Comparison of ENCODE assay signal across 8 mouse cellular contexts in genomic region chr10:121426458-121427070, GRCm38 (mm10). TPM values are rescaled to one million over a fixed set of nuclear protein-coding genes. Genes with fewer than 3 reads are reported as not detected.
DNase-seq lines count a peak whose midpoint lies in the region; ATAC-seq and TF ChIP-seq lines count a peak whose summit lies in the region.
"Had no signal": no experiment of that assay in that cellular context is flagged by ENCODE, and none has a peak within 500 bp of the region (broad histone marks: within the 10 kb centered on the region; RNA-seq: fewer than 3 reads in every experiment).

No protein-coding gene starts in this region.

- no peak overlapping the region for H3K4me3 ChIP-seq in kidney, postnatal 0 days (replicated peaks; ENCODE audit: low read depth, low read length)
- no peak overlapping the region for H3K4me3 ChIP-seq in stomach, postnatal 0 days (ENCODE audit: low read depth, low read length)
- H3K4me3 ChIP-seq in forebrain, embryonic 10.5 days = no peak overlapping the region

- peak; percentile 51 for ATAC-seq in granulocyte monocyte progenitor cell, adult 5-6 weeks (replicated peaks; ENCODE audit: poor library complexity, severe bottlenecking)
- no peak for ATAC-seq in kidney, postnatal 0 days (replicated peaks; ENCODE audit: low FRiP score, low read depth)
- ATAC-seq in stomach, postnatal 0 days (ENCODE audit: low FRiP score, low TSS enrichment) = no peak

- no peak for TF ChIP-seq EP300 in stomach, postnatal 0 days (optimal IDR thresholded peaks at IDR 0.05)

- no peak overlapping the region for H3K9ac ChIP-seq in kidney, postnatal 0 days (ENCODE audit: low read depth, low read length)
- no peak overlapping the region for H3K9ac ChIP-seq in stomach, postnatal 0 days (ENCODE audit: low read length)

- H3K27ac ChIP-seq in kidney, postnatal 0 days = peak overlapping the region; percentile 70
- peak overlapping the region; percentile 61; the same call in 1 of the 2 replicates for H3K27ac ChIP-seq in stomach, postnatal 0 days (replicated peaks)
- no peak overlapping the region for H3K27ac ChIP-seq in forebrain, embryonic 10.5 days

- H3K4me2 ChIP-seq in kidney, postnatal 0 days (ENCODE audit: low read length) = no peak overlapping the region
- no peak overlapping the region for H3K4me2 ChIP-seq in stomach, postnatal 0 days (replicated peaks; ENCODE audit: low read depth)

- DNase-seq in retina, postnatal 1 day = peak; percentile 62
- no peak for DNase-seq in retina, embryonic 14.5 days (ENCODE audit: low spot score)
- peak; percentile 63 for DNase-seq in kidney, postnatal 0 days (ENCODE audit: low spot score)
- DNase-seq in stomach, postnatal 0 days (ENCODE audit: low spot score) = peak; percentile 59
- no peak for DNase-seq in embryo, embryonic 11 days
- no peak for DNase-seq in forebrain, embryonic 10.5 days (ENCODE audit: extremely low spot score, low spot score)
- DNase-seq: right cerebral cortex, adult 18-20 months had no signal

- TF ChIP-seq CTCF in kidney, postnatal 0 days (IDR thresholded peaks at IDR 0.05; ENCODE audit: low read depth) = no peak; the same call in 1 of the 2 replicates
- TF ChIP-seq CTCF in stomach, postnatal 0 days (IDR thresholded peaks at IDR 0.05; ENCODE audit: low read depth) = no peak

- no peaks in the 10 kb centered on the region for H3K36me3 ChIP-seq in kidney, postnatal 0 days (ENCODE audit: insufficient read depth, low read length)
- no peaks in the 10 kb centered on the region for H3K36me3 ChIP-seq in stomach, postnatal 0 days (ENCODE audit: control insufficient read depth, insufficient read depth, low read length)
- H3K36me3 ChIP-seq in forebrain, embryonic 10.5 days (replicated peaks) = no peaks in the 10 kb centered on the region

- H3K9me3 ChIP-seq in kidney, postnatal 0 days (replicated peaks; ENCODE audit: low read length) = no peaks in the 10 kb centered on the region
- no peaks in the 10 kb centered on the region for H3K9me3 ChIP-seq in stomach, postnatal 0 days (ENCODE audit: control insufficient read depth, low read length)
- H3K9me3 ChIP-seq in forebrain, embryonic 10.5 days = no peaks in the 10 kb centered on the region

- H3K27me3 ChIP-seq in kidney, postnatal 0 days (ENCODE audit: insufficient read depth, low read length) = no peaks in the 10 kb centered on the region
- H3K27me3 ChIP-seq in stomach, postnatal 0 days (ENCODE audit: control insufficient read depth, insufficient read depth, low read length) = no peaks in the 10 kb centered on the region
- H3K27me3 ChIP-seq in forebrain, embryonic 10.5 days (ENCODE audit: poor library complexity, severe bottlenecking) = peaks cover 11% of the 10 kb centered on the region; the same call in 1 of the 2 replicates

- H3K4me1 ChIP-seq in kidney, postnatal 0 days (replicated peaks; ENCODE audit: insufficient read depth, low read length) = peaks cover 55% of the 10 kb centered on the region
- H3K4me1 ChIP-seq in stomach, postnatal 0 days (replicated peaks; ENCODE audit: control insufficient read depth, insufficient read depth) = peaks cover 17% of the 10 kb centered on the region
- peaks cover 74% of the 10 kb centered on the region for H3K4me1 ChIP-seq in forebrain, embryonic 10.5 days

- WGBS in kidney, postnatal 0 days = 20% methylated on average over 5 of the region's 5 CpGs
- 28% methylated on average over 5 of the region's 5 CpGs for WGBS in stomach, postnatal 0 days
- WGBS in forebrain, embryonic 10.5 days = 56% methylated on average over 5 of the region's 5 CpGs

RNA-seq across cellular contexts. Expression of gene Rassf3, which starts 49.6 kb away (rescaled TPM):
- 22.4 and 30.6 TPM in 2 replicates for total RNA-seq in granulocyte monocyte progenitor cell, adult 5-6 weeks (2014; fragmentation: Nextera tagmentation)
- total RNA-seq in granulocyte monocyte progenitor cell, adult 5-6 weeks (2017) = 21.0 and 22.5 TPM in 2 replicates
- polyA plus RNA-seq in kidney, postnatal 0 days (2015; fragmentation: Nextera tagmentation; extraction: Ambion mirVana) = 11.9 and 12.5 TPM in 2 replicates
- polyA plus RNA-seq in stomach, postnatal 0 days (2015; fragmentation: Nextera tagmentation; extraction: Ambion mirVana) = 19.2 and 20.0 TPM in 2 replicates
- polyA plus RNA-seq in forebrain, embryonic 10.5 days (2016; fragmentation: Nextera tagmentation; extraction: Ambion mirVana) = 10.6 and 12.2 TPM in 2 replicates

Comparison
In these comparisons a context has a peak if more than half of its experiments do, and no peak if none do; other contexts are left out.
1. DNase-seq: peak in retina, postnatal 1 day (single experiment), kidney, postnatal 0 days (single experiment) and stomach, postnatal 0 days (single experiment); none in retina, embryonic 14.5 days (single experiment), embryo, embryonic 11 days (single experiment) and forebrain, embryonic 10.5 days (single experiment).